Mouse (Mus musculus): ENCODE data around the gene Svs4. TPM values are rescaled to one million over a fixed set of nuclear protein-coding genes. Genes with fewer than 3 reads are reported as not detected.

Svs4 gene
- not detected for total RNA-seq (2023)

GRCm38 (mm10) chr2:164278359-164278758 is at the start of gene Svs4:
TSS of gene Svs4 (minus strand) at chr2:164278459.

GRCm38 (mm10) chr2:164316451-164316850 is 38.2 kb upstream of the Svs4 start, which contains the start of gene Svs6:
TSS of gene Svs6 (plus strand) at chr2:164316751.

GRCm38 (mm10) chr2:164288968-164289367 is 10.7 kb upstream of the Svs4 start, which contains the start of gene Svs3a:
TSS of gene Svs3a (plus strand) at chr2:164289268.

GRCm38 (mm10) chr2:164256540-164256939 is 21.7 kb downstream of the Svs4 start, which contains the start of gene Svs3b:
TSS of gene Svs3b (minus strand) at chr2:164256640.

GRCm38 (mm10) chr2:164238366-164238765 is 39.9 kb downstream of the Svs4 start, which contains the start of gene Svs2:
TSS of gene Svs2 (minus strand) at chr2:164238466.

Other genes starting within 250 kb of the Svs4 start
- 100 to 1,000 TPM; 159 to 163 TPM for gene Stk4, start 208.1 kb downstream of the Svs4 start, total RNA-seq (2023)
- gene Tomm34, start 207.3 kb downstream of the Svs4 start, total RNA-seq (2023), result 10 to 100 TPM; 40.3 to 49.7 TPM
- gene Kcns1, start 107.3 kb downstream of the Svs4 start, total RNA-seq (2023), result not detected
- gene Wfdc5, start 95.7 kb downstream of the Svs4 start, total RNA-seq (2023), result not detected
- not detected for gene Wfdc12, start 87.9 kb downstream of the Svs4 start, total RNA-seq (2023)
- not detected for gene Wfdc15a, start 78.3 kb downstream of the Svs4 start, total RNA-seq (2023)
- gene Wfdc15b, start 56.8 kb downstream of the Svs4 start, total RNA-seq (2023), result not detected
- not detected for gene Svs2, start 40.0 kb downstream of the Svs4 start, total RNA-seq (2023)
- not detected for gene Svs3b, start 21.8 kb downstream of the Svs4 start, total RNA-seq (2023)
- not detected for gene Svs3a, start 10.8 kb upstream of the Svs4 start, total RNA-seq (2023)
- not detected for gene Svs6, start 38.3 kb upstream of the Svs4 start, total RNA-seq (2023)
- gene Svs5, start 54.3 kb upstream of the Svs4 start, total RNA-seq (2023), result not detected
- 100 to 1,000 TPM; 591 to 696 TPM for gene Slpi, start 110.6 kb upstream of the Svs4 start, total RNA-seq (2023)
- gene Rbpjl, start 124.7 kb upstream of the Svs4 start, total RNA-seq (2023), result not detected
- not detected for gene Matn4, start 126.7 kb upstream of the Svs4 start, total RNA-seq (2023)
- 1 to 10 TPM; 2.4 to 3.9 TPM for gene Sdc4, start 165.4 kb upstream of the Svs4 start, total RNA-seq (2023)
- 10 to 100 TPM; 28.4 to 36.4 TPM for gene Sys1, start 178.5 kb upstream of the Svs4 start, total RNA-seq (2023)
- 1 to 10 TPM in 1 of 2 experiments, under 1 TPM in 1; 0.97 to 3.1 TPM for gene Gm20458, start 182.5 kb upstream of the Svs4 start, total RNA-seq (2023)
- gene Trp53tg5, start 195.3 kb upstream of the Svs4 start, total RNA-seq (2023), result not detected
- 1 to 10 TPM; 1.0 to 2.2 TPM for gene Dbndd2, start 207.6 kb upstream of the Svs4 start, total RNA-seq (2023)
- gene Pigt, start 219.1 kb upstream of the Svs4 start, total RNA-seq (2023), result 10 to 100 TPM; 45.7 to 55.1 TPM

All from neutrophil, adult 59 days (primary cell).